Mouse (Mus musculus): ENCODE measurements at regions not wholly inside any gene's neighbourhood (a gene's known extent, or its start where the extent isn't known, plus 50 kb on each side); places are given as distances from the start of the nearest gene placed in this dataset.

DNA sequence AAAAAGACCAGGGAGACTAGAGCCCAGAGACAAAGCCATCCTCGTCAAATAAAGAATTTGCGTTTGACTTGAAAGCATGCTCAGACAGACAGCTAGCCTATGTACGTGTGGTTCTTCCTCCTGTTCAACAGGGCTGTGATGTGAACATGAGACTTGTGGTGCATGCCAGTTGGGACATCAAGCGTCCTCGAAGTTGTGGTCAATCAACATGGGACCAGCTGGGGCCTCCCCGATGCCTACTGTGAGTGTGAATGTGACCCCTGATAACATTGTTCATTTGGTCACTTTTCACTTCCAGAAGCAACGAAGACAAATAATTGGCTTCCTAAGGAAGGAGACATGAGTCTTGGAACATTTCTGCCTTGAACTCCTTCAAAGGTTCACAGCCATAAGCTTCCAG lies 79.8 kb upstream of the Kdr start:
- no peak overlapping the region for H3K4me3 ChIP-seq
- TF ChIP-seq CTCF (IDR thresholded peaks at IDR 0.05) (no peak), POLR2A (IDR thresholded peaks at IDR 0.05; ENCODE audit: insufficient read depth, low read depth, low read length) (no peak)
- WGBS = 71% methylated on average over 7 of the region's 7 CpGs
- no peak for DNase-seq
- no peak overlapping the region for H3K27ac ChIP-seq
- peaks cover 1% of the 10 kb centered on the region for H3K4me1 ChIP-seq (ENCODE audit: control insufficient read depth, insufficient read depth, low read length)
- intact Hi-C loops (cut with DNase I) = no loop called here
- no peaks in the 10 kb centered on the region for H3K79me2 ChIP-seq (replicated peaks; ENCODE audit: control insufficient read depth, insufficient read depth, low read length)
- H3K27me3 ChIP-seq (ENCODE audit: control insufficient read depth, insufficient read depth, low read length) = no peaks in the 10 kb centered on the region
- no peaks in the 10 kb centered on the region for H3K36me3 ChIP-seq (ENCODE audit: control insufficient read depth, insufficient read depth, low read length)
- H3K9ac ChIP-seq (ENCODE audit: low read depth, low read length) = no peak overlapping the region

DNA sequence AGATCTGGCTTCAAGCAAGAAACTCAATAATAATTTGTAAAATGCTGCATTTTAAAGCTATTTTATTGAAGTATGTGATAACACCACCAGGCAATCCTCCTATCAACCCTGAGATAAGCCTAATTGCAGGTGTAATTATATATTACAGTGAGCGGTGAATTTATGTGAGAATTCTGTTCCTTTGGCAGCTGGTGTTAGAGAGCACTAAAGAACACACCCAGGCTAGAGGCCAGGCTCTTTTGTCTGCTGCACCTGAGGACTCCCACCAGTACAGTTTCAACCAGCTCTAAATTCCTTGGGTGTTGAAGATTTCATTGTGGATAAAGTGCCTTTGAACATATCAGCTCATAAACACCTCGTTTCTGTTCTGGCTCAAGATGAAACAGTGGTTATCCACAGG lies 77.6 kb upstream of the Kdr start:
- H3K4me1 ChIP-seq (ENCODE audit: control insufficient read depth, insufficient read depth, low read length) = peaks cover 1% of the 10 kb centered on the region
- 72% methylated on average over 2 of the region's 2 CpGs for WGBS
- no peaks in the 10 kb centered on the region for H3K36me3 ChIP-seq (ENCODE audit: control insufficient read depth, insufficient read depth, low read length)
- H3K27me3 ChIP-seq (ENCODE audit: control insufficient read depth, insufficient read depth, low read length) = no peaks in the 10 kb centered on the region
- no peaks in the 10 kb centered on the region for H3K79me2 ChIP-seq (replicated peaks; ENCODE audit: control insufficient read depth, insufficient read depth, low read length)
- no peak overlapping the region for H3K9ac ChIP-seq (ENCODE audit: low read depth, low read length)
- intact Hi-C loops (cut with DNase I) = no loop called here
- no peak for TF ChIP-seq CTCF (IDR thresholded peaks at IDR 0.05)
- TF ChIP-seq EP300 (IDR thresholded peaks at IDR 0.05; ENCODE audit: insufficient read depth, low read depth, low read length) = no peak
- no peak for TF ChIP-seq POLR2A (IDR thresholded peaks at IDR 0.05; ENCODE audit: insufficient read depth, low read depth, low read length)
- no peak for DNase-seq
- no peak overlapping the region for H3K4me3 ChIP-seq
- no peak overlapping the region for H3K27ac ChIP-seq

DNA sequence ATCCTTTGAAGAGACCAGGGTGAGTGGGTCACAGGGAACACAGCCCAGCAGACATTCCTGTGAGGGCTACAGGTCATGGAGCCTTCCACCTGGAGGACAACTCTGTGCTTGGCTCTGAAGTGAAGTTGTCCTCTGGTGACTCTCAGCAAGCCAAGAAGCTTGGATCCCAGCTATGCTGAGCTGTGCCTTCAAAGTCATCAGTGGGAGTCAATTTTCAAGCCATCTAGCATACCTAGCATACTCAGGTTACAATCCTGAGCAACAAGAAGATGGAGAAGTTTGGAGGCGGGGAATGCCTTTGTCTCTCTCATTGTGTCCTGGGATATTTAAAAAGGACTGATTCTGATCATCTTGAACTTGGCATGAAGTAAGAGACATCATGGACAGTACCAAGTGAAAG lies 74.5 kb upstream of the Kdr start:
- Histone ChIP-seq H3K27me3 (ENCODE audit: control insufficient read depth, insufficient read depth, low read length) (no peaks in the 10 kb centered on the region), H3K27ac (no peak overlapping the region), H3K9ac (ENCODE audit: low read depth, low read length) (no peak overlapping the region), H3K4me1 (ENCODE audit: control insufficient read depth, insufficient read depth, low read length) (peaks cover 1% of the 10 kb centered on the region), H3K79me2 (replicated peaks; ENCODE audit: control insufficient read depth, insufficient read depth, low read length) (no peaks in the 10 kb centered on the region), H3K36me3 (ENCODE audit: control insufficient read depth, insufficient read depth, low read length) (no peaks in the 10 kb centered on the region), H3K4me3 (no peak overlapping the region)
- no peak for DNase-seq
- TF ChIP-seq POLR2A (IDR thresholded peaks at IDR 0.05; ENCODE audit: insufficient read depth, low read depth, low read length) = no peak
- TF ChIP-seq EP300 (IDR thresholded peaks at IDR 0.05; ENCODE audit: insufficient read depth, low read depth, low read length) = no peak
- TF ChIP-seq CTCF (IDR thresholded peaks at IDR 0.05) = no peak
- intact Hi-C loops (cut with DNase I) = no loop called here
- WGBS = 91% methylated on average over 1 of the region's 1 CpGs

DNA sequence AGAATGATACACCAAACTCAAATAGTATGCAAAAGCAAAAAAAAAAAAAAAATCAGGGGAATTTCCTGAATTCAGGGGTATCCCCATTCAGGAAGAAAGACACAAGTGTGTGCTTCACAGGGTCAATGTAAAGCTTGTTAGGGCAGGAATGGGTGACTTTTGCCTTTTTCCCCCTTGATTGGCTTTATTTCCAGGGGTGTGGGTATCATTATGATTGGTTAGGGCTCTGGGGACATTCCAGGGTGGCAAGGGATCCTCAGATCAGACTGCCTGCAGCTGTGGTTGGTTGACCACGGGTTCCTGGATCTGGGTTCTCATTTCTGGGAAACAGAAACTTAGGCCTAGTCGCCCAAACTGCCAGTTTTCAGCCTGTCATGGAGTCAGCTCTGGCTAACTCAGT lies 73.4 kb upstream of the Kdr start:
- intact Hi-C loops (cut with DNase I) = no loop called here
- no peak overlapping the region for H3K4me3 ChIP-seq
- TF ChIP-seq POLR2A (IDR thresholded peaks at IDR 0.05; ENCODE audit: insufficient read depth, low read depth, low read length) (no peak), CTCF (IDR thresholded peaks at IDR 0.05) (no peak), EP300 (IDR thresholded peaks at IDR 0.05; ENCODE audit: insufficient read depth, low read depth, low read length) (no peak)
- WGBS = 82% methylated on average over 2 of the region's 2 CpGs
- no peaks in the 10 kb centered on the region for H3K36me3 ChIP-seq (ENCODE audit: control insufficient read depth, insufficient read depth, low read length)
- H3K27ac ChIP-seq = no peak overlapping the region
- DNase-seq = no peak
- no peak overlapping the region for H3K9ac ChIP-seq (ENCODE audit: low read depth, low read length)
- no peaks in the 10 kb centered on the region for H3K79me2 ChIP-seq (replicated peaks; ENCODE audit: control insufficient read depth, insufficient read depth, low read length)
- H3K4me1 ChIP-seq (ENCODE audit: control insufficient read depth, insufficient read depth, low read length) = peaks cover 1% of the 10 kb centered on the region
- no peaks in the 10 kb centered on the region for H3K27me3 ChIP-seq (ENCODE audit: control insufficient read depth, insufficient read depth, low read length)

DNA sequence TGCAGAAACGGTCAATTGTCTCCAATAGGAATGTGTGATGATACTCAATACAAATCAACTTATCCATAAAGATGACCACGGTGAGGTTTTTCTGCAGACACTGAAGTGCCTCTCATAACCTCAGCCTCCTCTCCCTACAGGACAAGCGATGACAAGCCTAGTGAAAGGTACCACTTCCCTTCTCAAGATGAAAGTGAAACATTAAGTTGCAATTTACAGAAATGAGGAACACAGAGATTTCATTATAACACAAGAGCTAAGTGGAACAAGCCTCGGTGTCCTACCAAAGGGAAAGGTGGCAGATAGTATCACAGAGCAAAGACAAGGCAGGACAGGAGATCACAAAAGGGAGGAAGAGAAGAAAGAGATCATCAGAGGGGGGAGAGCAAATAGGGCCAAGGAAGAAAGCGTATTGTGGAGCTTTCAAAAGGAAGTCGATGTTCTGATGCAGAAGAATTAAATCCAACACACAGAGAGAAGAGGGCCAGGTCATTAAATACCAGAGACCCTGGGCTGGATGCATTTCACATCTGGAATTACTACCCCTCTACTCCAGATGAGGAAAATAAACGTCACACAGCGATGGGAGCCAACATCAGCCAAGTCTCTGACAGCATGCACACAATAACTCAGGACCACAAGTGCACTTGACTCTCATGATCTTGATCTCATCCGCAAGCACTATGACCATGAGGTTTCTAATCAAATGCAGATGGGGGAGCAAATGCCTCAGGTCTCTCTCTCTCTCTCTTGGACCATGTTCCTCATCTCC lies 70.0 kb upstream of the Kdr start:
- DNase-seq = no peak
- no peaks in the 10 kb centered on the region for H3K79me2 ChIP-seq (replicated peaks; ENCODE audit: control insufficient read depth, insufficient read depth, low read length)
- H3K4me1 ChIP-seq (ENCODE audit: control insufficient read depth, insufficient read depth, low read length) = no peaks in the 10 kb centered on the region
- WGBS = 58% methylated on average over 9 of the region's 9 CpGs
- intact Hi-C loops (cut with DNase I) = no loop called here
- no peak overlapping the region for H3K9ac ChIP-seq (ENCODE audit: low read depth, low read length)
- H3K27me3 ChIP-seq (ENCODE audit: control insufficient read depth, insufficient read depth, low read length) = no peaks in the 10 kb centered on the region
- TF ChIP-seq POLR2A (IDR thresholded peaks at IDR 0.05; ENCODE audit: insufficient read depth, low read depth, low read length) (no peak), CTCF (IDR thresholded peaks at IDR 0.05) (no peak), EP300 (IDR thresholded peaks at IDR 0.05; ENCODE audit: insufficient read depth, low read depth, low read length) (no peak)
- H3K36me3 ChIP-seq (ENCODE audit: control insufficient read depth, insufficient read depth, low read length) = no peaks in the 10 kb centered on the region
- no peak overlapping the region for H3K4me3 ChIP-seq
- peak overlapping the region; percentile 20; the same call in 1 of the 2 replicates for H3K27ac ChIP-seq

Measured in heart, adult 2 months (tissue).